Mouse (Mus musculus): ENCODE results near the gene Pigg. TPM values are rescaled to one million over a fixed set of nuclear protein-coding genes. Genes with fewer than 3 reads are reported as not detected.

Gene Pigg
- polyA plus RNA-seq, 1 experiment from 2014 or later = 1.9 TPM

- Histone ChIP-seq H3K4me3 (ENCODE audit: low read depth, low read length) (no peak overlapping the region), H3K9ac (replicated peaks) (no peak overlapping the region), H3K4me2 (ENCODE audit: low read depth, low read length) (no peak overlapping the region), H3K36me3 (replicated peaks; ENCODE audit: insufficient read depth, low read length) (peaks cover 23% of the 10 kb centered on the region), H3K27me3 (ENCODE audit: insufficient read depth, low read length) (no peaks in the 10 kb centered on the region), H3K27ac (ENCODE audit: low read depth) (no peak overlapping the region), H3K4me1 (ENCODE audit: insufficient read depth) (no peaks in the 10 kb centered on the region), H3K9me3 (ENCODE audit: low read length) (no peaks in the 10 kb centered on the region)
- TF ChIP-seq EP300 (IDR thresholded peaks at IDR 0.05; ENCODE audit: low read depth) = no peak
- TF ChIP-seq CTCF (IDR thresholded peaks at IDR 0.05; ENCODE audit: low read depth) = no peak
- ATAC-seq = no peak
- 76% methylated on average over 6 of the region's 6 CpGs for WGBS (ENCODE audit: insufficient replicate concordance)
- DNase-seq = no peak
These were observed 35.4 kb downstream of the Pigg start for GRCm38 (mm10) chr5:108347843-108348242.

DNA sequence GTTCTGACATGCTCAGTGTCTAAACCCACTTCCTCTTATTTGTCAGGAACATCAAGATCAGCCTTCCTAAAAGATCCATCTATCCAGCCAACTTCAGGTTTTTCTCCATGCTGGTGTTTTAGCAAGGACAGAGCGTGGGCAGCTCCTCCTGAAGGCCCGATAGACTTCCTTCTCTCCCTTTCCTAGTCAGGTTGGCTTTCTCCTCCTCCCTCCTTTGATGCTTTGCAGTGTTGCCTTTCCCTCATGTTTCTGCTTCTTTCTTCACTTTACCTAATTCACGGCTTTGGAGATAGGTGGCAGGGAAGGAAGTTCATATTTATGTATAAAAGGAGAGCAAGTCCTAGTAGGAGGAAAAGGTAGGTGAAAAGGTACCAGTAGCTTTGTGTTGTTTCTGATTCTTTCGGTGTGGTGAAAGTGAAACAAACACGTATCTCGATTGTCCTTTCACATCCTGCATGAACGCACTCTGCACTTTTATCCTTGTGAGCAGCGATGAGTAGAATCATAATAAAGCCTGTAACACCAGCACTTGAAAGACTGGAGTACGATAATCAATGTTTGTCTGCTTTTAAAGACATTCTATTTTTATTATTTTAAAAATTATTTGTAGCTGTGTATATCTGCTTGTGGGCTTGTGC is 37.2 kb downstream of the Pigg start:
- DNase-seq (no peak), ATAC-seq (no peak)
- WGBS (ENCODE audit: insufficient replicate concordance) = 86% methylated on average over 9 of the region's 9 CpGs
- Histone ChIP-seq H3K9me3 (ENCODE audit: low read length) (no peaks in the 10 kb centered on the region), H3K27ac (ENCODE audit: low read depth) (no peak overlapping the region), H3K4me3 (ENCODE audit: low read depth, low read length) (no peak overlapping the region), H3K4me1 (ENCODE audit: insufficient read depth) (no peaks in the 10 kb centered on the region), H3K27me3 (ENCODE audit: insufficient read depth, low read length) (no peaks in the 10 kb centered on the region), H3K9ac (replicated peaks) (no peak overlapping the region), H3K4me2 (ENCODE audit: low read depth, low read length) (no peak overlapping the region), H3K36me3 (replicated peaks; ENCODE audit: insufficient read depth, low read length) (peaks cover 16% of the 10 kb centered on the region)
- TF ChIP-seq CTCF (IDR thresholded peaks at IDR 0.05; ENCODE audit: low read depth) (no peak), EP300 (IDR thresholded peaks at IDR 0.05; ENCODE audit: low read depth) (no peak)

DNA sequence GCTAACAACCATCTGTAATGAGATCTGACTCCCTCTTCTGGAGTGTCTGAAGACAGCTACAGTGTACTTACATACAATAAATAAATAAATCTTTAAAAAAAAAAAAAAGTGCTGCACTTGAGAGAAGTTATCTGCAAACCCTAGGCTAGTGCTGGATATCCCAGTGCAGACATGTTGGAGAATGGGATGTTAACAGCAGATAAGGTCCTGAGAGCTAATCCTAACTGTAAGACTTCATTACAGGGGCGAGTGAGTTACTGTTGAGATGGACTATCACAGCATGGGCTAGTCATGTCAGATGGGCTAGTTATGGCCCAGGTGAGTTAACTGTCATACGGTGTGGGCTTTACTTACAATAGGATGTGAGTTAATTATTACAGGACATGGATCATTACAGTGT is 41.6 kb downstream of the Pigg start:
- Histone ChIP-seq H3K27me3 (ENCODE audit: insufficient read depth, low read length) (no peaks in the 10 kb centered on the region), H3K9me3 (ENCODE audit: low read length) (no peaks in the 10 kb centered on the region; the same call in 1 of the 2 replicates), H3K27ac (ENCODE audit: low read depth) (no peak overlapping the region), H3K9ac (replicated peaks) (no peak overlapping the region), H3K36me3 (replicated peaks; ENCODE audit: insufficient read depth, low read length) (peaks cover 4% of the 10 kb centered on the region; the same call in 1 of the 2 replicates), H3K4me2 (ENCODE audit: low read depth, low read length) (no peak overlapping the region), H3K4me1 (ENCODE audit: insufficient read depth) (no peaks in the 10 kb centered on the region), H3K4me3 (ENCODE audit: low read depth, low read length) (no peak overlapping the region)
- no peak for ATAC-seq
- DNase-seq = no peak
- TF ChIP-seq CTCF (IDR thresholded peaks at IDR 0.05; ENCODE audit: low read depth) = no peak
- no peak for TF ChIP-seq EP300 (IDR thresholded peaks at IDR 0.05; ENCODE audit: low read depth)
- 71% methylated on average over 2 of the region's 2 CpGs for WGBS (ENCODE audit: insufficient replicate concordance)

- no peak for TF ChIP-seq CTCF (IDR thresholded peaks at IDR 0.05; ENCODE audit: low read depth)
- TF ChIP-seq EP300 (IDR thresholded peaks at IDR 0.05; ENCODE audit: low read depth) = no peak
- no peaks in the 10 kb centered on the region for H3K36me3 ChIP-seq (replicated peaks; ENCODE audit: insufficient read depth, low read length)
- WGBS (ENCODE audit: insufficient replicate concordance) = 65% methylated on average over 1 of the region's 1 CpGs
- H3K9me3 ChIP-seq (ENCODE audit: low read length) = no peaks in the 10 kb centered on the region; the same call in 1 of the 2 replicates
- no peak overlapping the region for H3K27ac ChIP-seq (ENCODE audit: low read depth)
- H3K27me3 ChIP-seq (ENCODE audit: insufficient read depth, low read length) = no peaks in the 10 kb centered on the region
- ATAC-seq = no peak
- H3K4me2 ChIP-seq (ENCODE audit: low read depth, low read length) = no peak overlapping the region
- H3K4me1 ChIP-seq (ENCODE audit: insufficient read depth) = no peaks in the 10 kb centered on the region
- H3K4me3 ChIP-seq (ENCODE audit: low read depth, low read length) = no peak overlapping the region
- no peak for DNase-seq
- H3K9ac ChIP-seq (replicated peaks) = no peak overlapping the region
These were observed 45.5 kb downstream of the Pigg start for GRCm38 (mm10) chr5:108357862-108358261.

GRCm38 (mm10) chr5:108359491-108359890 is 47.1 kb downstream of the Pigg start:
- H3K27me3 ChIP-seq (ENCODE audit: insufficient read depth, low read length) = peaks cover 7% of the 10 kb centered on the region
- no peak overlapping the region for H3K27ac ChIP-seq (ENCODE audit: low read depth)
- no peak for DNase-seq
- no peak for TF ChIP-seq CTCF (IDR thresholded peaks at IDR 0.05; ENCODE audit: low read depth)
- H3K36me3 ChIP-seq (replicated peaks; ENCODE audit: insufficient read depth, low read length) = no peaks in the 10 kb centered on the region
- no peak overlapping the region for H3K9ac ChIP-seq (replicated peaks)
- H3K4me3 ChIP-seq (ENCODE audit: low read depth, low read length) = no peak overlapping the region
- H3K9me3 ChIP-seq (ENCODE audit: low read length) = no peaks in the 10 kb centered on the region; the same call in 1 of the 2 replicates
- 83% methylated on average over 9 of the region's 9 CpGs for WGBS (ENCODE audit: insufficient replicate concordance)
- no peak overlapping the region for H3K4me2 ChIP-seq (ENCODE audit: low read depth, low read length)
- no peaks in the 10 kb centered on the region for H3K4me1 ChIP-seq (ENCODE audit: insufficient read depth)
- ATAC-seq = no peak

GRCm38 (mm10) chr5:108360211-108360610 is 47.8 kb downstream of the Pigg start:
- no peak for ATAC-seq
- H3K4me1 ChIP-seq (ENCODE audit: insufficient read depth) = no peaks in the 10 kb centered on the region
- no peak overlapping the region for H3K9ac ChIP-seq (replicated peaks)
- WGBS (ENCODE audit: insufficient replicate concordance) = 53% methylated on average over 4 of the region's 4 CpGs
- no peak for DNase-seq
- H3K9me3 ChIP-seq (ENCODE audit: low read length) = no peaks in the 10 kb centered on the region; the same call in 1 of the 2 replicates
- TF ChIP-seq EP300 (IDR thresholded peaks at IDR 0.05; ENCODE audit: low read depth) (no peak), CTCF (IDR thresholded peaks at IDR 0.05; ENCODE audit: low read depth) (no peak)
- no peaks in the 10 kb centered on the region for H3K36me3 ChIP-seq (replicated peaks; ENCODE audit: insufficient read depth, low read length)
- H3K4me3 ChIP-seq (ENCODE audit: low read depth, low read length) = no peak overlapping the region
- H3K27ac ChIP-seq (ENCODE audit: low read depth) = no peak overlapping the region
- peaks cover 14% of the 10 kb centered on the region for H3K27me3 ChIP-seq (ENCODE audit: insufficient read depth, low read length)
- no peak overlapping the region for H3K4me2 ChIP-seq (ENCODE audit: low read depth, low read length)
